Mouse (Mus musculus): Measurements from ENCODE around the gene Tbc1d9. TPM values are rescaled to one million over a fixed set of nuclear protein-coding genes. Genes with fewer than 3 reads are reported as not detected.
"Not testable (repeated sequence)": the region's sequence is repeated elsewhere in the genome, so short reads cannot be mapped to it uniquely, and the experiment has no call there.

The Tbc1d9 gene
- total RNA-seq, 2 experiments from 2014 or later, result 117 to 121 TPM

GRCm38 (mm10) chr8:83290176-83290575 is 125.0 kb downstream of the Tbc1d9 start, which contains the start of gene Ucp1:
Gene Ucp1, plus strand, starts transcription at chr8:83290352.
- DNase-seq (ENCODE audit: extremely low spot score in 1 of 2, low spot score in 2 of 2), result no peak
- intact Hi-C loops (cut with DNase I), result no loop called here

DNA sequence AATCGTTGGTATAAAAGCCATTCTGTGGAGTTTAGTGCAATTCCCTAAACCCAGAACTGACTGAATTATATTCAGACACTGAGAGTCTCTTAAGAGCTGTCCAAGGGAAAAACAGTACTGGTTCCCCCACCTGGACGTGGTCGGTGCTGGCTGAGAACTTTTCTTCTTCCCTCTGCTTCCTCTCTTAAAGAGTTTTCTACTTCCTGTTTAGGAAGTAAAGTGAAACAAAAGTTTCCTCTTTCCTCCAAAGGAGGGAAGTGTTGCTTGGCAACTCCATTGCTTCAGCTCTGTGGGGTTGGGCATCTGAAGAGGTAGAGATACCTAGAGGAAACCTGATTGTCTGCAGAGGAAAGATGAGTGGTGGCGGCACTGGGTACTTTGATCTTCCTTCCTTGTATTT is 132.2 kb downstream of the Tbc1d9 start:
- intact Hi-C loops (cut with DNase I), result no loop called here
- no peak for DNase-seq (ENCODE audit: extremely low spot score in 1 of 2, low spot score in 2 of 2)

GRCm38 (mm10) chr8:83300135-83300534 is 135.0 kb downstream of the Tbc1d9 start:
- intact Hi-C loops (cut with DNase I), result no loop called here
- DNase-seq (ENCODE audit: extremely low spot score in 1 of 2, low spot score in 2 of 2), result no peak

DNA sequence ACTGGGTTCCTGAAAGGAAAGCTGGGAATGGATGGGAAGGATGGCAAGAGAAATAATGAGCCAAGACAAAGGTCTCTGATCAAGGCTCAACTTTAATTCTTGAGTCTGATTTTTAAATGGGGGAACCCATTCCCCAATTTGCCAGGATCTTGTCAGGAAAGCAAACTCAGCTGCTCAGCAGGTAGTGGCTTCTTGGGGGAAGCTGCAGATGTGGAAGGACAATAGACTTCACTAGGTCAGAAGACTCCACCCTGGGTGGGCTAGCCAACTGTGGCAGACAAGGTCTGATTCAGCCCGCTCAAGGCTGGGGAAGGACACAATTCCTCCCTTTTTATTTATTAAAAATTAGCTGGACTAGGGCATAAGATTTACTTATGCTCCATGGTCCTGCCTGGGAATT is 139.8 kb downstream of the Tbc1d9 start:
- no peak for DNase-seq (ENCODE audit: extremely low spot score in 1 of 2, low spot score in 2 of 2)
- intact Hi-C loops (cut with DNase I), result no loop called here

- intact Hi-C loops (cut with DNase I), result no loop called here
- DNase-seq (ENCODE audit: extremely low spot score in 1 of 2, low spot score in 2 of 2), result no peak
These were observed 144.7 kb downstream of the Tbc1d9 start for GRCm38 (mm10) chr8:83309836-83310235.

DNA sequence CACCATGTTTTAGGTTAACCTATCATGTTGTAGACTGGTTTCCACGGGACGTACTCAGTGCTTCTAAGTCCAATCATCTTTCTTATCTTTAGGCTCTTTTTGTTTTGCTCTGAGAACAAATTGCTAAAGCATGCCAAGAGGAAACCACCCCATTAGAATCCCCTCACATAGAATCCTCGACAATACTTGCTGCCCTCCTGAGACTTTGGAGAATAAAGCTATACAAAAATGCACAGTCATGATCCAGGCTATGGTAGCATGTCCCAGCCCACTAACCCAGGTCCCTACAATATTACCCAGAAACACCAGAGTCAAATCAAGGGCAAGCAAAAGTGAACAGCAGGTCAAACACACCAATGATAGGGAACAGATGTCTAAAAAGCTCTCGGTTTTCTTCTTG is 149.9 kb downstream of the Tbc1d9 start:
- intact Hi-C loops (cut with DNase I); DNase-seq (ENCODE audit: extremely low spot score in 1 of 2, low spot score in 2 of 2): not testable (repeated sequence)

DNA sequence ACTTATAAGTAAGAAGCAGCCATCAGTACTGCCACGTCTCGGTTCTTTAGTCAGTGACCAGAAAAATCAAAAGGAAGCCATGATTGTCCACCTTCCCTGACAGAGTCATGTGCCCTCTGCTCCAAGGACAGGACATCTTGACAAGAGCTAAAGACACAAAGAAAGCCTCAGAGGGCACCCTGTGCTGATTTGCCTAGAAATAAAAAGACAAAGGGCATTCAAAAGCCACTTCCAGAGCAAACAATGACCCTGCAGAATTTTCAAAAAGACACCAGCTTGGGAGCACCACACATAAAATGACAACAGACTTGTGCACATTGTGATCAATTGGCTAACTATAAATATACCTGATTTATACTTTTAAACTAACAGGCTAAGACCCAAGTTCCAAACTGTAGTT is 150.5 kb downstream of the Tbc1d9 start:
- DNase-seq (ENCODE audit: extremely low spot score in 1 of 2, low spot score in 2 of 2), result no peak

DNA sequence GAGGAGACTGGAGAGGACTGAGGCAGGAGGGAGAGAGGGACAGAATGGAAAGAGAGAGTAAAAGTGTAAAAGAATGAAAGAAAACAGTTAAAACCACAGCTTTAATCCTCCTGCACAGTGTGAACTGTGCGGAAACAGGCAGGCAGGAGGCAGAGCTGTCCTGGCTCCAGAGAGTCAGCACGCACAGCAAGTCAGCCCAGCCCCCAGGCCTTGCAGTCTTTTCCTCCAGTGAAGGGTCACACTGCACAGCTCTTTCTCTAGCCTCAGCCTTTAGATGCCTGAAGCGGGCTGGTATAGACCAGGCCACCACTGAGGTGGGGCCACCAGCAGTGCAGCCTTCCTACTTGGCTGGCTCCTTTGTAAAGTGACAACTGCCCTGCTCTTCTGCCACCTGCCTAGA is 155.4 kb downstream of the Tbc1d9 start:
- DNase-seq (ENCODE audit: extremely low spot score in 1 of 2, low spot score in 2 of 2), result no peak
- intact Hi-C loops (cut with DNase I), result no loop called here

More for the DNA sequence above, 150.5 kb downstream of the Tbc1d9 start:
- intact Hi-C loops (cut with DNase I), result no loop called here

DNA sequence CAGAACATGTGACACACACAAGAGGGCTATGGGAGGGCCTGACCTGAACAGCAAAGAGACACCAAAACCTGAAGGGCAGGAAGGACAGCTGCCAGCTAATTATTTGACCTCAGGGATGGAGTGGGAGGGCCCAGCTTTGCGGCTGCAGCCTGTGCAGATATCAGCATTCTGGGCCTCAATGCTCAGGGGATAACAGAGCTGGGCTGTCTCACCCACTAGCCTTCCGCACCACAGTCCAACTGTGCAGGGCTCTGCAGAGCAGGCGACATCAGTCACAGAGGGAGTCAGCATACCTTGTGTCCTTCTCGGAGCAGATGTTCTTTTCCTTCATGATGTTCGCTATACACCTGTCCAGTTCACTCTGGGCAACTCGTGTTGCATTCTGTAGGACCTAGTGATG is 157.2 kb downstream of the Tbc1d9 start:
- intact Hi-C loops (cut with DNase I), result no loop called here
- DNase-seq (ENCODE audit: extremely low spot score in 1 of 2, low spot score in 2 of 2), result no peak

Other genes with a start within 250 kb of the Tbc1d9 start
- gene Gm10645, start 818 bp downstream of the Tbc1d9 start, total RNA-seq (2021), result 1 to 10 TPM; 1.7 TPM
- not detected for gene Ucp1, start 125.0 kb downstream of the Tbc1d9 start, total RNA-seq (2021)
- gene Elmod2, start 167.1 kb downstream of the Tbc1d9 start, total RNA-seq (2021), result 10 to 100 TPM; 11.2 to 13.9 TPM
- not detected for gene Mgat4d, start 183.1 kb downstream of the Tbc1d9 start, total RNA-seq (2021)
- gene Clgn, start 224.5 kb downstream of the Tbc1d9 start, total RNA-seq (2021), result 10 to 100 TPM; 10.8 to 11.0 TPM